Mouse (Mus musculus) urinary bladder, postnatal 10 days (tissue): Measurements from ENCODE around the gene Trak1.
"Not testable (repeated sequence)": the region's sequence is repeated elsewhere in the genome, so short reads cannot be mapped to it uniquely, and the experiment has no call there.

Experiments used
- DNase-seq: peaks from one replicate; pipeline ENCODE4 v3.0.0; 2022; ENCODE audit warnings: low spot score

Gene Trak1

DNA sequence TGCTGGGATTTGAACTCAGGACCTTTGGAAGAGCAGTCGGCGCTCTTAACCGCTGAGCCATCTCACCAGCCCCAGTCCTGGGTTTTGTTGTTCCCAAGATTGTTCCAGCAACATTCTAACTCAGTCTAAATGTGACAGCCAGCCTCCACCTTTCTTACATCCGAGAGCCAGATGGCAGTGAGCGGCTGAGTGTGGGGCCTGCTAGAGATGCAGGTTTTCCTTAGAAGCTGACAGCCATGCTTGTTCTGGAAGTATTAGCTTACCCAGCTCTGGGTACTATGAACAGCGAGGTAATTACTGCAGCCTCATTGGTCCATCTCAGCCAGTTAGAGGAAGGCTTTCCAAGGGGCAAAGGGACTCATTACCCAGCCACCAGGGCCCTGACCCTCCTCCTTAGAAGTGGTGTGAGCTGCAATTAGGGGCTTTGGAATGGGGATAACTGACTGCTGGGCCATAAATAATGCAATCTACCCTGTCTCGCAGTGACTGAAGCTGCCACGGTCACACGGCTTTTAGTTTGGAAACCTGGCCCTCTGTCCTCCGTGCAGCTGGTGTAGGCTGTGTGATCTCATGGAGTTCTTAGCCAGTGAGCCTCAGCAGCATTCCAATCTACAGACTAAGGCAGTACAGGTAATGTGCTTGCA is 22.1 kb downstream of the Trak1 start:
- no peak for DNase-seq

- DNase-seq, result no peak
These were observed 23.1 kb downstream of the Trak1 start for GRCm38 (mm10) chr9:121320433-121320832.

- DNase-seq, result no peak
These were observed 23.8 kb downstream of the Trak1 start for GRCm38 (mm10) chr9:121321118-121321517.

GRCm38 (mm10) chr9:121322034-121322433 is 24.7 kb downstream of the Trak1 start:
- DNase-seq, result no peak

DNA sequence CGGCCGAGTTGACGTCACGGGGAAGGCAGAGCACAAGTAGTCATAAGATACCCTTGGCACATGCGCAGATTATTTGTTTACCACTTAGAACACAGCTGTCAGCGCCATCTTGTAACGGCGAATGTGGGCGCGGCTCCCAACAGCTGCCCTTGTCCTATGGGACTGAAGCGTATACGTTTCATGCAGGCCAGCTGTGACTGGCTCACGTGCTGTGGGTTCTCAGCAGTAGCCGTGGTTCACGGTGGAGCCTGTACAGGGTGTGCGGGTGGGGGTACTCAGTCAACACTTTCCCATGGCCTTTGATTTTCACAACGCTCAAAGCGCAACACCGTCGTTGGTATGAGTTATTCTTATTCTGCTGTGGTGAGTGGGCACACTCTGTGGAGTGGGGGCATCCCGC is 31.0 kb downstream of the Trak1 start:
- not testable (repeated sequence) for DNase-seq

- no peak for DNase-seq
These were observed 31.9 kb downstream of the Trak1 start for GRCm38 (mm10) chr9:121329181-121329580.

DNA sequence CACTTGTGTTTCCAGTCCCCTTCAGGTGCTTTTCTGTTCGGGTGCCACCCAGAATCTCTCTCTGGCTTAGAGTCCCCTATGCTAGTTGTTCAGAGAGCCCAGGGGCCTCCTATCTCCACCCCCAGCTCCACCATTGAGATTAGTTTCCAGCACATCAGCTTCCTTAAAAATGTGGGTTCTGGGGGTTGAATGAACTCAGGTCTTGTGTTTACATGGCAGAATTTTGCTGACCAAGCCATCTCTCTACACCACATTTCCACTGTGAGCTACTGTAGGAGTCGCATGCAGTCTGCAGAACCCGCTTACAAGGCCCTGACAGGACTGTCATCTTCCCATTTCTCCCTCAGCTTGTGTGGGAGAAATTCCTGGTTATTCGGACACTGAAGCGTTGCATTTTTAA is 32.8 kb downstream of the Trak1 start:
- DNase-seq, result no peak

DNA sequence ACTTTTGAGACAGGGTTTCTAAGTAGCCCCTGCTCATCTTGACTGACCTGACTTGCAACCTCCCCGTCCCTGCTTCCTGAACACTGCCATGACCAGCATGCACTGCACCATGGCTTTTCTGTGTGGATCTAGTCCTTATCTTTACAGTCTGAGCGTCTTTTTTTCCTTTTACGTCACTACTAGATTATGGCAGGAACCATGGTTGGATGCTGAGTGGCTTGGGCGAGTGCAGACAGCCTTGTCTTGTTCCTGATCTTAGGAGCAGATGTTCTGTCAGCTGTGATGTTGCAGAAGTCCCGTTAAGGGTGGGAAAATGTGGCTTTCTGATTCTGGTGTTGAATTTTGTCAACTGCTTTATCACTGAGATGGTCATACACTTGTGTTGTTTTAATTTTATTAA is 34.1 kb downstream of the Trak1 start:
- no peak for DNase-seq

GRCm38 (mm10) chr9:121331878-121332630 is 34.8 kb downstream of the Trak1 start:
- DNase-seq, result no peak

DNA sequence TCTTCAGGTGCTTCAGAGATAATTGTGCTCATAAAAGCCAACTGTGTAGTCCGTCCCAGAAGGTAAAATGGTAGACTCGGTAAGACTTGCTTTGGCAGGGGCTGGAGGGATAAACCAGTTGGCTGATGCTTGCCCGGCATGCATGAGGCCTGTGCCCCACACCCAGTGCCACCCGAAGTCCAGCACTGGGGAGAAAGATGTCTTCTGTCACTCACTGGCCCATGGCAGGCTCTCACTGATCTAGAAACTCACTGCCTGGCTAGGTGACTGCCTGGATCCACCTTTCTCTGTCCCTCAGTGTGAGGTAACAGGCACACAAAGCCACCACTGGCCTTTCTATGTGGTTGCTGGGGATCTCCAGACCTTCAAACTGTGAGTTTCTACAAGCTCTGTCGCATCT is 36.3 kb downstream of the Trak1 start:
- DNase-seq, result no peak

- no peak for DNase-seq
These were observed 37.1 kb downstream of the Trak1 start for GRCm38 (mm10) chr9:121334311-121334851.

- DNase-seq, result no peak
These were observed 38.3 kb downstream of the Trak1 start for GRCm38 (mm10) chr9:121335568-121335967.

GRCm38 (mm10) chr9:121336324-121336946 is 39.1 kb downstream of the Trak1 start:
- no peak for DNase-seq

DNA sequence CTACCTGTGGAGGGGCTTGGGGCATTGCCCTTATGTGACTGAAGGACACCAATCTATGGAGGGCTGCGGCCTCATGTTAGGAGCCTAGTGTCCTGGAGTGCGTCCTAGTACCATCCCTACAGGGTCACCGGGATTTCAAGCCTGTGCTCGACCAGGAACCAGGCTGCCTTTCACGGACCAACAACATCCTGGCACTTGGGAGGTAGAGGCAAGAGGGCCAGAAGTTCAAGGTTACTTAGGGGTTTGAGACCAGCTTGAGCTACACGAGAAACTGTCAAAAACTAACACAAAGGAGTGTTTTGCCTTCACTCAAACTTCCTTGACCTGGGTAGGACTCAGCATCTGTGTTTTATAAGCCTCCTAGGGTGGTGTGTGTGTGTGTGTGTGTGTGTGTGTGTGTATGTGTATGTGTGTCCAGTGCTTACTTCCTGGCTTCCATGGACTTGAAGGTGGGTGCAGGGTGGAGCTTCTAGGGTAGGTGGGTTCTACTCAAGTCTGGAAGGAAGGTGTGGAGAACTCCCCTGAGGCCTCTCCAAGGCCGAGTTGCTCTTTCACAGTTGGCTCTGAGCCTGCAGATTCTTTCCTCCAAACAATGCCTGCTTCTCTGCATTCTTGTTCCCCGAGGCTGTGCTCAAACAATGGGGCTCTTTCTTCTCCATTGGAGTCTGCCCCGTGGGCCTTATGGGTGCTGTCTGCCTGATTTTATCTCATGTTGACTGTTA is 40.1 kb downstream of the Trak1 start:
- no peak for DNase-seq

DNA sequence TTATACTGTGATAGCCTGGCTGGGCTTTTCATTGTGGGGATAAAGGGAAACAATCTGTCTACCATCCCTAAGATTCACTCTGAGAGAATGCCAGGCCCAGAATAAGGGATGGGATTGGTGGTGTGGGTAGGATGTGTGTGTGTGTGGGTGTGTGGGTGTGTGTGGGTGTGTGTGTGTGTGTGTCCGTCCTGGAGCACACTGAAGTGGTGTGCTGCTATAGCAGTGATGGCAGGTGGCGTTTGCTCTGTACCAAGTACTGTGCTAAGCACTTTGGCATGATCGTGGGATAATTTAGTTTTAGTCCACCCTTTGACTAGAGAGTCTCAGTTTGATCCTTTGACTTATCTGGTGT is 40.6 kb downstream of the Trak1 start:
- DNase-seq, result no peak

- no peak for DNase-seq
These were observed 44.5 kb downstream of the Trak1 start for GRCm38 (mm10) chr9:121341832-121342231.

- DNase-seq, result no peak
These were observed 45.3 kb downstream of the Trak1 start for GRCm38 (mm10) chr9:121342510-121343110.

- no peak for DNase-seq
These were observed 46.0 kb downstream of the Trak1 start for GRCm38 (mm10) chr9:121343122-121343876.

DNA sequence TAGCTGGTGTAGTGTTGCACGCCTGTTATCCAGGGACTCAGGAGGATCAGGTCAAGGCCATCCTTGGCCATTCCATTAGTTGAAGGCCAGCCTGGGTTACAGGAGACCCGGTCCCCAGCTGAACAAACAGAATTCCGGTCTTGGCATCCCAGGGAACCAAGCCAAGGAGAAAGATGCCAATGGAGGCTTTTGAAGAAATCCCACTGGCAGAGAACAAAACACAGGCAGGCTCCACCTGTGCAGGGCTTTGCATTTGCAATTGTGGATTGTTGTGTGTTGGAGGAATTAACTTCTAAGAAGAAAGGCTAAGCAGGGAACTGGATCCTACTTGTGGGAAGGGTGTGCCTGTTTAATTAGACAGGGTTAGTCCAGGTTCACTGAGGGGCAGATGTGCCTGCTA is 47.0 kb downstream of the Trak1 start:
- DNase-seq, result no peak

- DNase-seq, result no peak
These were observed 48.3 kb downstream of the Trak1 start for GRCm38 (mm10) chr9:121345427-121346130.

GRCm38 (mm10) chr9:121346635-121347034 is 49.3 kb downstream of the Trak1 start:
- DNase-seq, result no peak
